Mouse (Mus musculus): ENCODE results near the gene Heg1. TPM values are rescaled to one million over a fixed set of nuclear protein-coding genes. Genes with fewer than 3 reads are reported as not detected.

Gene Heg1
- polyA plus RNA-seq, 1 experiment from 2014 or later, result 15.7 TPM

DNA sequence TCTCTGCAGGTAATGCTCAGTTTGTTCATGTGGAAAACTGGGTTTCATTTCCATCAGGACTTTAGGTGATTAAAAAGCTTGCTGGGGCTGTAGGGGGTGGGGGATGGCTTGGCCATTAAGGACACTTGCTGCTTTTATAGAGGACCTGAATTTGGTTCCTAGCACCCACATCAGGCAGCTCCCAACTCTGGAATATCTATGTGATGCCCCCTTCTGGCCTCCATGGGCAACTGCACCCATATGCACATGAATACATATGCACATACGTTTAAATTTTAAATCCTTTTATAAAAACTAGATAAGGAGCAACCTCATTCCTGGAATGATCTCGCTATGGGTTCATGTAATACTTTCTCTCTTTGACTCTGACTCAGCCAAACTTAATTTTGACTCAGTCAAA, 39.1 kb downstream of the Heg1 start:
- ATAC-seq (ENCODE audit: insufficient number of reproducible peaks, low FRiP score, low TSS enrichment, low read depth), result no peak
- Histone ChIP-seq H3K4me1 (no peaks in the 10 kb centered on the region), H3K4me2 (no peak overlapping the region), H3K27me3 (no peaks in the 10 kb centered on the region), H3K27ac (no peak overlapping the region), H3K4me3 (no peak overlapping the region), H3K36me3 (peaks cover 46% of the 10 kb centered on the region), H3K9ac (no peak overlapping the region), H3K9me3 (no peaks in the 10 kb centered on the region)
- 94% methylated on average over 2 of the region's 2 CpGs for WGBS

DNA sequence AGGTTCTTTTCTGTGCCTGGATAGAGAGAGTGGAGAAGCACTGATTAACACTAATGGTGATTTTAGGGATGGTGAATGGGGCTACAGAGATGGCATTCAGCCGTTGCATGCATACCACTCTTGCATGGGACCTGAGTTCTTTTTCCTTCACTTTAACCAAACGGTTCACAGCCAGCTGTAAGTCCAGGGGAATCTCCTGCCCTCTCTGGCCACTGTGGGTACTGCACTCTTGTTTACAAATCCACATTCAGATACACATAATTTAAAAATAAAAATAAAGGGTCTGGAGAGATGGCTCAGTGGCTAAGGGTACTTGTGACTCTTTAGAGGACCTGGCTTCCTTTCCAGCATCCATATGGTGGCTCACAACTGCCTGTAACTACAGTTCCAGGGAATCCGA, 39.8 kb downstream of the Heg1 start:
- peaks cover 46% of the 10 kb centered on the region for H3K36me3 ChIP-seq
- H3K27ac ChIP-seq, result no peak overlapping the region
- no peaks in the 10 kb centered on the region for H3K4me1 ChIP-seq
- H3K4me3 ChIP-seq, result no peak overlapping the region
- no peak overlapping the region for H3K9ac ChIP-seq
- H3K9me3 ChIP-seq, result no peaks in the 10 kb centered on the region
- WGBS, result 96% methylated on average over 3 of the region's 3 CpGs
- no peak for ATAC-seq (ENCODE audit: insufficient number of reproducible peaks, low FRiP score, low TSS enrichment, low read depth)
- H3K27me3 ChIP-seq, result no peaks in the 10 kb centered on the region
- no peak overlapping the region for H3K4me2 ChIP-seq

DNA sequence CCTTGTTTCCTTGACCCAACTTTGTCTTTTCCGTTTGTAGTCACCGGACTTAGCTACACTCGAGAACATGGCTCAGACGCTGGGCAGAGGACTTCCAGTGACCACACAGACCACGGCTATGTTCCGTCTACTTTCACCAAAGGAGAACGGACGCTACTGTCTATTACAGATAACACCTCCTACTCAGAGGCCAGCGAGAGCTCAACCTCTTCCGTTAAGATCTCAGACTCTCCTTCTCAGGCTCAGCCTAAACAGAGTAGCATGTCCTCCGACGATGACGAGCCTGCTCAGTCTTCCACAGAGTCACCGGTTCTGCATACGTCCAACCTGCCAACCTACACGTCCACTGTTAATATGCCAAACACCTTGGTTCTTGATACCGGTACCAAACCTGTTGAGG, 42.1 kb downstream of the Heg1 start:
- peaks cover 43% of the 10 kb centered on the region for H3K36me3 ChIP-seq
- H3K4me2 ChIP-seq, result no peak overlapping the region
- no peaks in the 10 kb centered on the region for H3K4me1 ChIP-seq
- WGBS, result 93% methylated on average over 17 of the region's 17 CpGs
- no peaks in the 10 kb centered on the region for H3K9me3 ChIP-seq
- no peak for ATAC-seq (ENCODE audit: insufficient number of reproducible peaks, low FRiP score, low TSS enrichment, low read depth)
- no peaks in the 10 kb centered on the region for H3K27me3 ChIP-seq
- no peak overlapping the region for H3K27ac ChIP-seq
- no peak overlapping the region for H3K9ac ChIP-seq
- no peak overlapping the region for H3K4me3 ChIP-seq

DNA sequence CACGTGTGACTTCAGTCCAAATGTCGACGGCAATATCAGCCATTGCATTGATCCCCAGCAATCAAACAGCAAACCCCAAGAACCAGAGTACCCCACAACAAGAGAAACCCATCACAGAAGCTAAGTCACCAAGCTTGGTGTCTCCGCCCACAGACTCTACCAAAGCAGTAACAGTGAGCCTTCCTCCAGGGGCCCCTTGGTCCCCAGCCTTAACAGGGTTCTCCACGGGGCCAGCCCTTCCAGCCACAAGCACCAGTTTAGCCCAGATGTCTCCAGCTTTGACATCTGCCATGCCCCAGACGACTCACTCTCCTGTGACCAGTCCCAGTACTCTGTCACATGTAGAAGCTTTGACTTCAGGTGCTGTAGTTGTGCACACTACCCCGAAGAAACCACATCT, 42.7 kb downstream of the Heg1 start:
- H3K27ac ChIP-seq, result no peak overlapping the region
- no peak overlapping the region for H3K9ac ChIP-seq
- peaks cover 39% of the 10 kb centered on the region for H3K36me3 ChIP-seq
- WGBS, result 91% methylated on average over 7 of the region's 7 CpGs
- no peak overlapping the region for H3K4me2 ChIP-seq
- no peaks in the 10 kb centered on the region for H3K27me3 ChIP-seq
- no peaks in the 10 kb centered on the region for H3K4me1 ChIP-seq
- no peak overlapping the region for H3K4me3 ChIP-seq
- ATAC-seq (ENCODE audit: insufficient number of reproducible peaks, low FRiP score, low TSS enrichment, low read depth), result no peak
- no peaks in the 10 kb centered on the region for H3K9me3 ChIP-seq

DNA sequence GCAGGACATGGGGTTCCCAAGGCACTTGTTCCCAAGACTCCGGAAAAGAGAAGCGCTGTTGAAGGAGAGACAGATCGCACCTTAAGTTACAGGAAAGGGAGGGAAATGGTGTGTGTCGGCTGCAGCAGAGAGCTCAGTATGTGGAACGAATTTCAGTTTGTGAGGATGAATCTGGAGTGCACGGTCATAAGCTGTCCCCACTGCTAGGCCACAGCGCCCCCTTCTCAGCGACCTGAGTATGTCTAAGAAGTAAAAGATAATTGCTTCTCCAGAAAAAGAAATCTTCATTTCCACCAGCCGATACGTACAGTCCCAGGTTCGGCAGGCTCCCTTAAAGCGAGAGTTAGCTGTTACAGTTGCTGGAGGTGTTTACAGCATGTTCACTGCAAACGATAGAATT, 44.3 kb downstream of the Heg1 start:
- Histone ChIP-seq H3K9me3 (no peaks in the 10 kb centered on the region), H3K27me3 (no peaks in the 10 kb centered on the region), H3K36me3 (peaks cover 36% of the 10 kb centered on the region), H3K4me3 (no peak overlapping the region), H3K4me1 (peaks cover 4% of the 10 kb centered on the region; the same call in 1 of the 2 replicates), H3K4me2 (no peak overlapping the region), H3K9ac (no peak overlapping the region), H3K27ac (no peak overlapping the region)
- ATAC-seq (ENCODE audit: insufficient number of reproducible peaks, low FRiP score, low TSS enrichment, low read depth), result no peak
- WGBS, result 59% methylated on average over 13 of the region's 13 CpGs

DNA sequence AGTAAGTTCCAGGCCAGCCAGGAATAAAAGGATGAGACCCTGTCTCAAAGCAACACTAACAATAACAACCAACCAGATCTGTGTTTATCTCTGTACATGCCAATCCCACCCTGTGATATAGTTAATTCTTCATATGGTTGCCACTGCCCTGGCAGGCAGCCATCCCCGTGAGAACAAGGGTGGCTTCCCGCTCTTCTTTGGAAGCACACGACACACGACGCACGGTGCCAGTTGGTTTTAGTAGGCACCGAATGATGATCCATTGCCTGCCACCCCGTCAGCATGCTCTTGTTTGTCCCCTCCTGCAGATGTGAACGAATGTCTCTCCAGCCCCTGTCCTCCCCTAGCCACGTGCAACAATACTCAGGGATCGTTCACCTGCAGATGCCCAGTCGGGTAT, 47.1 kb downstream of the Heg1 start:
- 89% methylated on average over 12 of the region's 12 CpGs for WGBS
- no peak overlapping the region for H3K27ac ChIP-seq
- no peak for ATAC-seq (ENCODE audit: insufficient number of reproducible peaks, low FRiP score, low TSS enrichment, low read depth)
- H3K27me3 ChIP-seq, result no peaks in the 10 kb centered on the region
- no peak overlapping the region for H3K4me3 ChIP-seq
- H3K9ac ChIP-seq, result no peak overlapping the region
- H3K4me2 ChIP-seq, result no peak overlapping the region
- H3K4me1 ChIP-seq, result peaks cover 18% of the 10 kb centered on the region
- H3K36me3 ChIP-seq, result peaks cover 17% of the 10 kb centered on the region
- H3K9me3 ChIP-seq, result no peaks in the 10 kb centered on the region

DNA sequence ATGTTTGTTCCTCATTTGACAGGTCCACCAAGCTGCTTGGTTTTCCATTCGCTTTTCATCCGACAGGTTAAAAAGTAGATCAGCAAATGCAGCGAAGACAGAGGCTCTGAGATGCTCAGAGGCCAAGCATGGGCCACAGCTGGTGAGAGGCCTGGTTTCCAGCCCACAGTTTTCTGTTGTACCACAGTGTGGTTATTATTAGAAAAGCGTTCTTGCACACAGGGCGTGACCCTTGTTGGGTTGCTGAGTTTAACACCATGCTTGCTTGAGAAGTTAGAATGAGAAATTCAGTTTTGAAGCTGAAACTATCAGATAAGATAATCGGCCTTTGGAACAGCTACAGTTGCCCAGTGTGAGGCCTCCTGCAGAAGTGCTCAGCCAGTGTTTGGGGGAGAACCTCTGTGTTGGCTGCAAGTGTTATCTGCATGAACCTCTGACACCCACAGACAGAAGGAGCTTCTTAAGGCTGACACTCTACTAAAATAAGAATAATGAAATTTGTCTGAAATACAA, 48.1 kb downstream of the Heg1 start:
- peaks cover 18% of the 10 kb centered on the region for H3K4me1 ChIP-seq
- H3K36me3 ChIP-seq, result peaks cover 7% of the 10 kb centered on the region; the same call in 1 of the 2 replicates
- WGBS, result 72% methylated on average over 6 of the region's 6 CpGs
- H3K27ac ChIP-seq, result no peak overlapping the region
- H3K4me2 ChIP-seq, result no peak overlapping the region
- ATAC-seq (ENCODE audit: insufficient number of reproducible peaks, low FRiP score, low TSS enrichment, low read depth), result no peak
- no peak overlapping the region for H3K9ac ChIP-seq
- no peaks in the 10 kb centered on the region for H3K27me3 ChIP-seq
- H3K9me3 ChIP-seq, result no peaks in the 10 kb centered on the region
- H3K4me3 ChIP-seq, result no peak overlapping the region

DNA sequence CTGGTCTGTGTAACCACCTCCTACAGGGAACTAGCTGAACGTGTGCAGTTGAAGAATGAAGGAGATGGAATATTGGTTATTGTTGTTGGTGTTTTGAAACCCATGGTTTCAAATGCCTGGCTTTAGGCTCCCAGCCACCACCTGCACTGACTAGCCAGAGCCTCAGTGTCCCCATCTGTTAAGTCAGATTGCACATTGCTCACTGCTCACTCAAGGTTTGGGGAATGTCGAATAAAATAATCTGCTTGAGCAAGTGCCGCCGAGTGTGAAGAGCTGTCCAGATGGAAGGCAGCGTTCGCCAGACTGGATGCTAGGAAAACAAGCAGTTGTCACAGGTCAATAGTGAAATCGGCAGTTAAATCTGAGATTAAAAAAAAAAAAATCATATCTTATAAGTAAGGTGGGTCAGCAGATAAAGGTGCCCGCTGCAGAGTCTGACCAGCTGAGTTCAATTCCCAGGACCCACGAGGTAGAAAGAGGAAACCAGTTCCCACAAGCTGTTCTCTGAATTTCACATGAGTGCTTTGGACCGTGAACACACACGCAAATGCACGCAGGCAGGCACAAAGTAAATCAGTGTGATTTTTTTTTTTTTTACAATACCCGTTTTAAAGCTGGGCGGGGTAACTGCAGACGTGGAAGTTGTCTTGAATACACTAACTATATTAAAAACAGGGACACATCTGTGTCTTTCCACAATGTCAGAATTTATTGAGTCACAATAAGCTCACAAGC, 48.8 kb downstream of the Heg1 start:
- 53% methylated on average over 15 of the region's 15 CpGs for WGBS
- Histone ChIP-seq H3K36me3 (no peaks in the 10 kb centered on the region; the same call in 1 of the 2 replicates), H3K4me2 (no peak overlapping the region), H3K9ac (no peak overlapping the region), H3K27me3 (no peaks in the 10 kb centered on the region), H3K4me1 (peaks cover 18% of the 10 kb centered on the region), H3K9me3 (no peaks in the 10 kb centered on the region), H3K4me3 (no peak overlapping the region), H3K27ac (no peak overlapping the region)
- ATAC-seq (ENCODE audit: insufficient number of reproducible peaks, low FRiP score, low TSS enrichment, low read depth), result no peak

DNA sequence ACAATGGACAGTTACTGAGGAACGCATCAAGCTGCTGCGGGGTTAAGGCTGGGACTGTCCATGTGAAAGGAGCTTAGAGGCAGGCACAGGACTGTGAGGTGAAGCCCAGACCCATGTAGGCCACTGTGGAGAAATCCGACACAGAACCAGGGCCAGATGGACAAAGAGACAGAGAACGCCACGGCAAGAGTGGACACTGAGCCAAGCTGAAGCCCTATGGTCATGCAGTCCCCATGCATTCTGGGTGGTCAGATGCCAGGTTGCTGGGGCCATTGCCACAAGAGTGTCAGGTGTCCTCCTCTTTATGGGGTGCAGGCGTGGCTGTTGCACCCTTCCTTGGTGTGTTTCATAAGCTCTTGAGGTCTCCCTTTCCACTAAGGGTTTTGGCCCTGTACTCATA, 49.7 kb downstream of the Heg1 start:
- no peak overlapping the region for H3K9ac ChIP-seq
- H3K4me3 ChIP-seq, result no peak overlapping the region
- 81% methylated on average over 6 of the region's 6 CpGs for WGBS
- ATAC-seq (ENCODE audit: insufficient number of reproducible peaks, low FRiP score, low TSS enrichment, low read depth), result no peak
- no peaks in the 10 kb centered on the region for H3K36me3 ChIP-seq
- H3K9me3 ChIP-seq, result no peaks in the 10 kb centered on the region
- H3K4me1 ChIP-seq, result peaks cover 26% of the 10 kb centered on the region
- no peak overlapping the region for H3K4me2 ChIP-seq
- no peak overlapping the region for H3K27ac ChIP-seq
- H3K27me3 ChIP-seq, result no peaks in the 10 kb centered on the region

DNA sequence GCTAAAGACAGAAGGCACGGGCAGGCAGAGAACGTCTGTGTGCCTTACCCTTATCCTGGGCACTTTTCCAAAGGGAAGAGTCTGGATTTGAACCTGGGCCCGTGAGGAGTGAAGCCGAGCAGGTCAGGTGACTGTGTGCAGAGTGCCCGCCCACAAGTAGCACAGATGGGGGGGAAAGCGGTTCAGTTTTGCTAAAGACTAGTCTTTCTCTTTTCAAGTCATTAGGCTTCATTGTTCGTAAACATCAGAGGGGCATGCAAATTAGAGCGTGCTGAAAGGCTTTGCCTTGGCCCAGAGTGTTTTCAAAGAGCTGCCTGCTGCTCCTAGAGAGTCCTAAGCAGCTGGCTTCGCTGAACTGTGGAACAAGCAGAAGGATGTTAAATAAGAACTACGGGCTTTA, 50.4 kb downstream of the Heg1 start:
- 38% methylated on average over 10 of the region's 10 CpGs for WGBS
- H3K4me2 ChIP-seq, result no peak overlapping the region
- no peaks in the 10 kb centered on the region for H3K9me3 ChIP-seq
- H3K27me3 ChIP-seq, result no peaks in the 10 kb centered on the region
- no peak overlapping the region for H3K4me3 ChIP-seq
- no peaks in the 10 kb centered on the region for H3K36me3 ChIP-seq
- peaks cover 32% of the 10 kb centered on the region for H3K4me1 ChIP-seq
- ATAC-seq (ENCODE audit: insufficient number of reproducible peaks, low FRiP score, low TSS enrichment, low read depth), result no peak
- peak overlapping the region; percentile 33; the same call in 1 of the 2 replicates for H3K27ac ChIP-seq
- H3K9ac ChIP-seq, result no peak overlapping the region

DNA sequence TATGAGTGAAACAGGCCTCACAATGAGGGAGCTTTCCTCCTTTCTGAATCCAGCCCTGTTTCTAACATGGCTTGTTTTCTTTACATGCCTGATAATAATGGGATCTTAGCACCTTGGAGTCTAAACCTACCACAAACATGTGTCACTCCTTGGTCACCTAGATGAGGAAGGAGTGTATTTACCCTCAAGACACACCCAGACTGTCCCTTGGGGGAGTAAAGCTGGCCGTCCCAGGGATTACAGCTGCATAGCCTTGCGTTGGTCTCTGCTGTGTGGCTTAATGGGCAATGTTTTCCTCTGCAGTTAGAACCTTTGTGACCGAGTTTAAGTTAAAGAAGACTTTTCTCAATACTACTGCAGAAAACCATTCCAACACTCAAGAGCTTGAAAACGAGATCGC, 51.1 kb downstream of the Heg1 start:
- no peak overlapping the region for H3K9ac ChIP-seq
- ATAC-seq (ENCODE audit: insufficient number of reproducible peaks, low FRiP score, low TSS enrichment, low read depth), result no peak
- no peak overlapping the region for H3K27ac ChIP-seq
- H3K36me3 ChIP-seq, result no peaks in the 10 kb centered on the region
- no peak overlapping the region for H3K4me2 ChIP-seq
- no peaks in the 10 kb centered on the region for H3K9me3 ChIP-seq
- 77% methylated on average over 5 of the region's 5 CpGs for WGBS
- peaks cover 39% of the 10 kb centered on the region for H3K4me1 ChIP-seq
- H3K4me3 ChIP-seq, result no peak overlapping the region
- H3K27me3 ChIP-seq, result no peaks in the 10 kb centered on the region

DNA sequence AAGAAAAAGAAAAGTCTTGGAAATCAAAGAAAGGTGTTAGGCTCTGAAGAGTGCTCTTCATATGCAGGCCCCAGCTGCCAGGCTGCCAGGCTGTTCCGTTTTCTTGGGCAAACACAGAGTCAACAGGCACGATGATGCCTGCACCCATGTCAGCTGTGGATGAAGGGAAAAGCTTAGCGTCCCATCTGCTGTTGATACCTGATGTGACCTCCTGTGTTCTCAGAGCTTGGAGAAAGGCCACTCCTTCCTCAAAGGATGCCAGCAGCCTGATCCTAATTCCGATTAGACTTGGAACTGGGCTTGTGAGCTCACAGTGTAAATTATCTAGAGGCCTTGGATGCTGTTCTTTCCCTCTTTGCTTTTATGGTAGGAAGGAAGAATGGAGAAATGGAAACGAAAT, 51.6 kb downstream of the Heg1 start:
- no peaks in the 10 kb centered on the region for H3K36me3 ChIP-seq
- H3K4me2 ChIP-seq, result no peak overlapping the region
- H3K27ac ChIP-seq, result no peak overlapping the region
- H3K4me1 ChIP-seq, result peaks cover 44% of the 10 kb centered on the region
- H3K9me3 ChIP-seq, result no peaks in the 10 kb centered on the region
- no peaks in the 10 kb centered on the region for H3K27me3 ChIP-seq
- no peak overlapping the region for H3K9ac ChIP-seq
- WGBS, result 57% methylated on average over 5 of the region's 5 CpGs
- H3K4me3 ChIP-seq, result no peak overlapping the region
- ATAC-seq (ENCODE audit: insufficient number of reproducible peaks, low FRiP score, low TSS enrichment, low read depth), result no peak

DNA sequence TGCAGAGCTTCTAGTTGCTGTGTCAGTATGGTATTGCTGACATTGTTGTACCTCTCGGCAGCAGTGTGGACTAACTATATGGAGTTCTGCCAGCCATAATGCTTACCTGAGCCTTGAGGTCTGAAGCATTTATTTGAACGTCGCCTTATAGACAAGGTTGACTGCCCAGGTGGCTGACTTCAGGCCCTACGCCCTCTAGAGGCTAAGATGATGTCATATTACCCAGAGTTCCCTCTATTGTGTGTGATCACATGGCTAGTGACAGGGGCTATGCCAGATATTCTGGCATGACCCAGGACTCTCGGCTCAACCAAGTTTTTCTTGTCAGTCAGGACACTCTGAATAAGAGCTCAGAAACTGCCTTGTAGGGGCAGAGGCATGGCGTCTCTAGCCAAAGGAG, 52.6 kb downstream of the Heg1 start:
- ATAC-seq (ENCODE audit: insufficient number of reproducible peaks, low FRiP score, low TSS enrichment, low read depth), result no peak
- Histone ChIP-seq H3K9me3 (no peaks in the 10 kb centered on the region), H3K9ac (no peak overlapping the region), H3K4me2 (no peak overlapping the region), H3K36me3 (no peaks in the 10 kb centered on the region), H3K4me1 (peaks cover 52% of the 10 kb centered on the region), H3K27ac (no peak overlapping the region), H3K4me3 (no peak overlapping the region), H3K27me3 (no peaks in the 10 kb centered on the region)
- 86% methylated on average over 6 of the region's 6 CpGs for WGBS

Data from limb, embryonic 15.5 days (tissue).